Mouse (Mus musculus): ENCODE data around the gene Nol9. TPM values are rescaled to one million over a fixed set of nuclear protein-coding genes. Genes with fewer than 3 reads are reported as not detected.

Gene Nol9
- polyA plus RNA-seq, 1 experiment from 2014 or later, result 30.8 TPM

- Histone ChIP-seq H3K4me2 (peak overlapping the region; percentile 93), H3K9ac (no peak overlapping the region), H3K27me3 (replicated peaks) (no peaks in the 10 kb centered on the region), H3K36me3 (peaks cover 36% of the 10 kb centered on the region), H3K4me1 (peaks cover 38% of the 10 kb centered on the region), H3K4me3 (replicated peaks) (0 out of 2 replicates have a peak overlapping the region, but pooled peaks have one; percentile 87), H3K9me3 (no peaks in the 10 kb centered on the region), H3K27ac (no peak overlapping the region)
- ATAC-seq (ENCODE audit: insufficient read depth, low FRiP score, low read depth), result no peak
- 88% methylated on average over 16 of the region's 16 CpGs for WGBS
Measured at GRCm38 (mm10) chr4:152012109-152012508, 27.0 kb upstream of the Nol9 start.

- H3K27me3 ChIP-seq (replicated peaks), result no peaks in the 10 kb centered on the region
- no peak overlapping the region for H3K9ac ChIP-seq
- H3K9me3 ChIP-seq, result no peaks in the 10 kb centered on the region
- H3K27ac ChIP-seq, result no peak overlapping the region
- H3K36me3 ChIP-seq, result peaks cover 39% of the 10 kb centered on the region
- H3K4me3 ChIP-seq (replicated peaks), result no peak overlapping the region
- peaks cover 27% of the 10 kb centered on the region for H3K4me1 ChIP-seq
- 83% methylated on average over 12 of the region's 12 CpGs for WGBS
- no peak overlapping the region for H3K4me2 ChIP-seq
- ATAC-seq (ENCODE audit: insufficient read depth, low FRiP score, low read depth), result no peak
Measured at GRCm38 (mm10) chr4:152013036-152013813, 25.9 kb upstream of the Nol9 start.

GRCm38 (mm10) chr4:152019073-152019472 lies 20.0 kb upstream of the Nol9 start:
- no peak for ATAC-seq (ENCODE audit: insufficient read depth, low FRiP score, low read depth)
- Histone ChIP-seq H3K4me2 (no peak overlapping the region), H3K9ac (no peak overlapping the region; the same call in 1 of the 2 replicates), H3K27me3 (replicated peaks) (no peaks in the 10 kb centered on the region), H3K36me3 (peaks cover 65% of the 10 kb centered on the region), H3K4me1 (0 out of 2 replicates have a peak, but pooled peaks cover 2% of the 10 kb centered on the region), H3K4me3 (replicated peaks) (no peak overlapping the region), H3K27ac (no peak overlapping the region), H3K9me3 (no peaks in the 10 kb centered on the region)
- WGBS, result 75% methylated on average over 6 of the region's 6 CpGs

- no peak overlapping the region for H3K9ac ChIP-seq
- no peaks in the 10 kb centered on the region for H3K27me3 ChIP-seq (replicated peaks)
- 0 out of 2 replicates have a peak, but pooled peaks cover 7% of the 10 kb centered on the region for H3K4me1 ChIP-seq
- 89% methylated on average over 21 of the region's 21 CpGs for WGBS
- H3K27ac ChIP-seq, result no peak overlapping the region; the same call in 1 of the 2 replicates
- no peak for ATAC-seq (ENCODE audit: insufficient read depth, low FRiP score, low read depth)
- no peak overlapping the region for H3K4me2 ChIP-seq
- H3K4me3 ChIP-seq (replicated peaks), result no peak overlapping the region
- peaks cover 65% of the 10 kb centered on the region for H3K36me3 ChIP-seq
- H3K9me3 ChIP-seq, result no peaks in the 10 kb centered on the region
Measured at GRCm38 (mm10) chr4:152020024-152020423, 19.1 kb upstream of the Nol9 start.

- no peak for ATAC-seq (ENCODE audit: insufficient read depth, low FRiP score, low read depth)
- H3K9ac ChIP-seq, result no peak overlapping the region
- peaks cover 56% of the 10 kb centered on the region for H3K36me3 ChIP-seq
- no peaks in the 10 kb centered on the region for H3K27me3 ChIP-seq (replicated peaks)
- no peaks in the 10 kb centered on the region for H3K9me3 ChIP-seq
- H3K4me2 ChIP-seq, result no peak overlapping the region
- 74% methylated on average over 12 of the region's 12 CpGs for WGBS
- H3K4me1 ChIP-seq, result peaks cover 22% of the 10 kb centered on the region
- no peak overlapping the region for H3K27ac ChIP-seq
- no peak overlapping the region for H3K4me3 ChIP-seq (replicated peaks)
Measured at GRCm38 (mm10) chr4:152021568-152022097, 17.5 kb upstream of the Nol9 start.

GRCm38 (mm10) chr4:152022506-152022905 lies 16.6 kb upstream of the Nol9 start:
- peaks cover 56% of the 10 kb centered on the region for H3K36me3 ChIP-seq
- WGBS, result 86% methylated on average over 8 of the region's 8 CpGs
- no peak overlapping the region for H3K9ac ChIP-seq
- H3K27me3 ChIP-seq (replicated peaks), result no peaks in the 10 kb centered on the region
- H3K4me2 ChIP-seq, result no peak overlapping the region
- H3K4me3 ChIP-seq (replicated peaks), result no peak overlapping the region
- no peak for ATAC-seq (ENCODE audit: insufficient read depth, low FRiP score, low read depth)
- H3K9me3 ChIP-seq, result no peaks in the 10 kb centered on the region
- peaks cover 26% of the 10 kb centered on the region for H3K4me1 ChIP-seq
- H3K27ac ChIP-seq, result no peak overlapping the region

- 87% methylated on average over 11 of the region's 11 CpGs for WGBS
- Histone ChIP-seq H3K4me3 (replicated peaks) (no peak overlapping the region), H3K27me3 (replicated peaks) (no peaks in the 10 kb centered on the region), H3K9ac (no peak overlapping the region), H3K27ac (no peak overlapping the region), H3K9me3 (no peaks in the 10 kb centered on the region), H3K4me1 (peaks cover 37% of the 10 kb centered on the region), H3K36me3 (peaks cover 46% of the 10 kb centered on the region), H3K4me2 (no peak overlapping the region)
- no peak for ATAC-seq (ENCODE audit: insufficient read depth, low FRiP score, low read depth)
Measured at GRCm38 (mm10) chr4:152024525-152024924, 14.6 kb upstream of the Nol9 start.

GRCm38 (mm10) chr4:152026751-152027508 lies 12.2 kb upstream of the Nol9 start:
- Histone ChIP-seq H3K27me3 (replicated peaks) (no peaks in the 10 kb centered on the region), H3K9ac (peak overlapping the region; percentile 60), H3K9me3 (no peaks in the 10 kb centered on the region), H3K4me1 (peaks cover 37% of the 10 kb centered on the region), H3K36me3 (peaks cover 22% of the 10 kb centered on the region; the same call in 1 of the 2 replicates), H3K4me2 (peak overlapping the region; percentile 98), H3K27ac (peak overlapping the region; percentile 79), H3K4me3 (replicated peaks) (peak overlapping the region; percentile 86)
- WGBS, result 3% methylated on average over 37 of the region's 41 CpGs
- ATAC-seq (ENCODE audit: insufficient read depth, low FRiP score, low read depth), result peak; percentile 47

- Histone ChIP-seq H3K9ac (peak within 1 kb of the TSS; percentile 60), H3K9me3 (no peaks in the 10 kb centered on the region), H3K27ac (peak within 1 kb of the TSS; percentile 79), H3K4me3 (replicated peaks) (peak within 1 kb of the TSS; percentile 86), H3K4me2 (peak within 1 kb of the TSS; percentile 98), H3K4me1 (peaks cover 37% of the 10 kb centered on the region), H3K36me3 (peaks cover 18% of the 10 kb centered on the region; the same call in 1 of the 2 replicates), H3K27me3 (replicated peaks) (no peaks in the 10 kb centered on the region)
- ATAC-seq (ENCODE audit: insufficient read depth, low FRiP score, low read depth), result peak; percentile 96
- WGBS, result under 1% methylated on average over 35 of the region's 35 CpGs
Measured at GRCm38 (mm10) chr4:152027524-152027923, 11.6 kb upstream of the Nol9 start, which contains the start of gene Zbtb48. Zbtb48 (minus strand) TSS chr4:152027671.

- Histone ChIP-seq H3K27me3 (replicated peaks) (no peaks in the 10 kb centered on the region), H3K36me3 (peaks cover 12% of the 10 kb centered on the region; the same call in 1 of the 2 replicates), H3K4me2 (peak overlapping the region; percentile 98), H3K4me1 (peaks cover 37% of the 10 kb centered on the region), H3K9ac (no peak overlapping the region), H3K4me3 (replicated peaks) (peak overlapping the region; percentile 86), H3K27ac (no peak overlapping the region), H3K9me3 (no peaks in the 10 kb centered on the region)
- WGBS, result 61% methylated on average over 15 of the region's 15 CpGs
- no peak for ATAC-seq (ENCODE audit: insufficient read depth, low FRiP score, low read depth)
Measured at GRCm38 (mm10) chr4:152028456-152028855, 10.7 kb upstream of the Nol9 start.

- no peak overlapping the region for H3K9ac ChIP-seq
- peak overlapping the region; percentile 98; the same call in 1 of the 2 replicates for H3K4me2 ChIP-seq
- peaks cover 8% of the 10 kb centered on the region; the same call in 1 of the 2 replicates for H3K36me3 ChIP-seq
- H3K4me1 ChIP-seq, result peaks cover 35% of the 10 kb centered on the region
- no peaks in the 10 kb centered on the region for H3K27me3 ChIP-seq (replicated peaks)
- H3K27ac ChIP-seq, result no peak overlapping the region
- no peaks in the 10 kb centered on the region for H3K9me3 ChIP-seq
- H3K4me3 ChIP-seq (replicated peaks), result no peak overlapping the region
- WGBS, result 37% methylated on average over 5 of the region's 5 CpGs
- no peak for ATAC-seq (ENCODE audit: insufficient read depth, low FRiP score, low read depth)
Measured at GRCm38 (mm10) chr4:152029087-152029486, 10.0 kb upstream of the Nol9 start.
